ENCODE assay signal across 8 mouse cellular contexts in the genomic region with DNA sequence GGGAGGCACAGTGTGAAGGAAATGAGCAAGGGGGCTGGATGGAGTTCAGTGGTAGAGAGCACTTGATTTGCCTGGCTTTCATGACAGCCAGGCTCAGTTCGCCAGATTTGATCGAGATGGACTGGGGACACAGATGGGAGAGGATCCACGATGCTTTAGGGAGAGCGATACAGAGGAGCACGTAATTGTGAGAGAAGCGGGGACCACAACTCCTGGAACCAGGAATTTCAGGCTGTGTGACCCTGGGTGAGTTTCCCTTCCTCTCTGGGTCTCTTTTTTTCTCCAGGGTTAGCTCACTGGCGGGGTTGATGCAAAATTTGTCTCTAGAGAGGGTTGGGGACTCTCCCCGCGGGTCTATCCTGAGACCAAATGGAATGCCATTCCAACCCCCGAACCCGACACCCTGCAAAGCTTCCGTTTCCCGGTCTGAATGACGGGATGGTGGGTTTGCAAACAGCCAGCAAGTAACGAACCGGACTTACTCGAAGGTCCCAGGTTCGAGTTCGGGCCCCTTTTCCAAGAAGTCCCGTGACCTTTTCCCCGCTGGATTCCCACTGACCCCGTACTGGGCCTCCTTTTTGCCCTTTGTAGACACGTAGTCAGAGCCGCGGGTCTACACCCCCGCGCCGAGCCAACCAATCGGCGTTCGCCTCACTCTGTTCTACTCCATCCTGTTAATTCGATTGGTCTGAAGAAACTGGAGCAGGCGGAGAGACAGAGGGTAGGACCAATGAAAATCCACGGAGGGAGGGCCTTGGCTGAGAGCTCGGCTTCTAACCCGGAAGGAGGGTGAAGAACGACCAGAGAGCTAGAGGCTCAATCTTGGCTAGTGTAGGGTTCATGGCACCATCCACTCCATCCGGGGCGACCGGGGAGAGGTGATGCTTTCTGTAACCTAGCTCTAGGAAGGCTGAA. TPM values are rescaled to one million over a fixed set of nuclear protein-coding genes. Genes with fewer than 3 reads are reported as not detected.
DNase-seq lines count a peak whose midpoint lies in the region; ATAC-seq lines count a peak whose summit lies in the region.

No protein-coding gene starts in this region.

- WGBS in forebrain, embryonic 14.5 days = 4% methylated on average over 40 of the region's 40 CpGs
- 4% methylated on average over 40 of the region's 40 CpGs for WGBS in neural tube, embryonic 15.5 days

- peak overlapping the region; percentile 69 for H3K9ac ChIP-seq in forebrain, embryonic 14.5 days (ENCODE audit: low read length)
- H3K9ac ChIP-seq in neural tube, embryonic 15.5 days (replicated peaks) = peak overlapping the region; percentile 54

- peak; percentile 97 for DNase-seq in ES-CJ7 (ENCODE audit: low read depth, low spot score)
- DNase-seq in cerebellum, adult 11 months = peak; percentile 95
- DNase-seq in forebrain, embryonic 14.5 days (ENCODE audit: low spot score) = peak; percentile 98
- DNase-seq in heart, postnatal 14 days = peak; percentile 94 to 97
- DNase-seq in layer of hippocampus, adult 11-12 months (ENCODE audit: low spot score) = peak; percentile 96
- peak; percentile 99 for DNase-seq in lung, adult 18-20 months
- DNase-seq in testis, postnatal 14 days (ENCODE audit: low spot score) = peak; percentile 95

- peaks cover 6% of the 10 kb centered on the region; the same call in 1 of the 2 replicates for H3K4me1 ChIP-seq in forebrain, embryonic 14.5 days (ENCODE audit: control insufficient read depth, insufficient read depth, low read length)
- peaks cover 17% of the 10 kb centered on the region for H3K4me1 ChIP-seq in neural tube, embryonic 15.5 days

- H3K9me3 ChIP-seq in forebrain, embryonic 14.5 days (replicated peaks; ENCODE audit: control insufficient read depth, low read length) = no peaks in the 10 kb centered on the region
- H3K9me3 ChIP-seq in neural tube, embryonic 15.5 days (replicated peaks) = no peaks in the 10 kb centered on the region

- H3K27me3 ChIP-seq in forebrain, embryonic 14.5 days (replicated peaks; ENCODE audit: control insufficient read depth, insufficient read depth, low read length) = no peaks in the 10 kb centered on the region
- H3K27me3 ChIP-seq in neural tube, embryonic 15.5 days (replicated peaks) = no peaks in the 10 kb centered on the region

- H3K4me3 ChIP-seq in forebrain, embryonic 14.5 days (ENCODE audit: low read depth, low read length) = peak overlapping the region; percentile 52
- H3K4me3 ChIP-seq in neural tube, embryonic 15.5 days (replicated peaks) = peak overlapping the region; percentile 51

- no peaks in the 10 kb centered on the region for H3K36me3 ChIP-seq in forebrain, embryonic 14.5 days (ENCODE audit: control insufficient read depth, insufficient read depth, low read length)
- no peaks in the 10 kb centered on the region for H3K36me3 ChIP-seq in neural tube, embryonic 15.5 days

- peak overlapping the region; percentile 60 for H3K4me2 ChIP-seq in forebrain, embryonic 14.5 days (ENCODE audit: low read length)
- peak overlapping the region; percentile 71 for H3K4me2 ChIP-seq in neural tube, embryonic 15.5 days

- intact Hi-C loops in heart, postnatal 14 days (cut with DNase I) = loop anchor here (2.0 to 5.0 kb wide), 3 partner anchors 46 to 75 kb away; partner anchors contain the start of gene Ube2s

- peak overlapping the region; percentile 49; the same call in 1 of the 2 replicates for H3K27ac ChIP-seq in forebrain, embryonic 14.5 days (ENCODE audit: low read depth, low read length)
- H3K27ac ChIP-seq in neural tube, embryonic 15.5 days (replicated peaks) = peak overlapping the region; percentile 79

- ATAC-seq in forebrain, embryonic 14.5 days = peak; percentile 100
- ATAC-seq in neural tube, embryonic 15.5 days (ENCODE audit: low FRiP score) = peak; percentile 100

RNA-seq across cellular contexts. Expression of gene Isoc2b, which starts 4.2 kb away (rescaled TPM):
- polyA plus RNA-seq in forebrain, embryonic 14.5 days (2014; fragmentation: Nextera tagmentation; extraction: Ambion mirVana) = 3.3 and 4.3 TPM in 2 replicates
- 1 to 10 TPM; 3.1 to 4.2 TPM for total RNA-seq in heart, postnatal 14 days (2021)
- 3.7 and 5.9 TPM in 2 replicates for polyA plus RNA-seq in neural tube, embryonic 15.5 days (2015; fragmentation: Nextera tagmentation; extraction: Ambion mirVana)

RNA-seq across cellular contexts. Expression of gene Isoc2a, which starts 11.1 kb away (rescaled TPM):
- 0.53 and 0.59 TPM in 2 replicates for polyA plus RNA-seq in forebrain, embryonic 14.5 days (2014; fragmentation: Nextera tagmentation; extraction: Ambion mirVana)
- total RNA-seq in heart, postnatal 14 days (2021) = 10 to 100 TPM; 22.9 to 27.0 TPM
- 0.51 and 0.79 TPM in 2 replicates for polyA plus RNA-seq in neural tube, embryonic 15.5 days (2015; fragmentation: Nextera tagmentation; extraction: Ambion mirVana)

RNA-seq across cellular contexts. Expression of gene Shisa7, which starts 21.3 kb away (rescaled TPM):
- polyA plus RNA-seq in forebrain, embryonic 14.5 days (2014; fragmentation: Nextera tagmentation; extraction: Ambion mirVana) = 5.8 and 7.7 TPM in 2 replicates
- total RNA-seq in heart, postnatal 14 days (2021) = under 1 TPM in 1 of 2 experiments, not detected in 1; 0.05 TPM
- 10.6 and 11.3 TPM in 2 replicates for polyA plus RNA-seq in neural tube, embryonic 15.5 days (2015; fragmentation: Nextera tagmentation; extraction: Ambion mirVana)

RNA-seq across cellular contexts. Expression of gene Gm36210, which starts 40.5 kb away (rescaled TPM):
- 0.33 and 0.44 TPM in 2 replicates for polyA plus RNA-seq in forebrain, embryonic 14.5 days (2014; fragmentation: Nextera tagmentation; extraction: Ambion mirVana)
- total RNA-seq in heart, postnatal 14 days (2021) = not detected
- polyA plus RNA-seq in neural tube, embryonic 15.5 days (2015; fragmentation: Nextera tagmentation; extraction: Ambion mirVana) = 0.23 and 0.37 TPM in 2 replicates

RNA-seq across cellular contexts. Expression of gene Zfp628, which starts 49.2 kb away (rescaled TPM):
- 3.6 and 3.8 TPM in 2 replicates for polyA plus RNA-seq in forebrain, embryonic 14.5 days (2014; fragmentation: Nextera tagmentation; extraction: Ambion mirVana)
- total RNA-seq in heart, postnatal 14 days (2021) = 1 to 10 TPM; 9.4 to 9.6 TPM
- 3.1 and 4.0 TPM in 2 replicates for polyA plus RNA-seq in neural tube, embryonic 15.5 days (2015; fragmentation: Nextera tagmentation; extraction: Ambion mirVana)

Comparison
In these comparisons a context has a peak if more than half of its experiments do, and no peak if none do; other contexts are left out.
1. Peak in every context shown above with its lines: DNase-seq, ATAC-seq, H3K4me3 ChIP-seq and H3K27ac ChIP-seq.